Mouse (Mus musculus): Measurements from ENCODE around the gene Acaca. TPM values are rescaled to one million over a fixed set of nuclear protein-coding genes. Genes with fewer than 3 reads are reported as not detected.

The Acaca gene
- total RNA-seq, 2 experiments from 2014 or later: 11.4 to 17.3 TPM

Other genes with a start within 250 kb of the Acaca start
- 10 to 100 TPM in 1 of 2 experiments, 1 to 10 TPM in 1; 9.5 to 10.5 TPM for gene Ddx52, start 187.6 kb upstream of the Acaca start, total RNA-seq (2021)
- gene Synrg, start 165.2 kb upstream of the Acaca start, total RNA-seq (2021): 10 to 100 TPM; 40.4 to 40.6 TPM
- gene Dusp14, start 60.4 kb upstream of the Acaca start, total RNA-seq (2021): 1 to 10 TPM; 6.0 to 7.7 TPM
- 10 to 100 TPM; 11.4 to 12.5 TPM for gene Tada2a, start 72 bp upstream of the Acaca start, total RNA-seq (2021)
- gene Gm11437, start 37.8 kb downstream of the Acaca start, total RNA-seq (2021): not detected

Measured in gastrocnemius, adult 18-20 months (tissue).